Comparison of ENCODE assay signal across 8 mouse cellular contexts in the genomic region with DNA sequence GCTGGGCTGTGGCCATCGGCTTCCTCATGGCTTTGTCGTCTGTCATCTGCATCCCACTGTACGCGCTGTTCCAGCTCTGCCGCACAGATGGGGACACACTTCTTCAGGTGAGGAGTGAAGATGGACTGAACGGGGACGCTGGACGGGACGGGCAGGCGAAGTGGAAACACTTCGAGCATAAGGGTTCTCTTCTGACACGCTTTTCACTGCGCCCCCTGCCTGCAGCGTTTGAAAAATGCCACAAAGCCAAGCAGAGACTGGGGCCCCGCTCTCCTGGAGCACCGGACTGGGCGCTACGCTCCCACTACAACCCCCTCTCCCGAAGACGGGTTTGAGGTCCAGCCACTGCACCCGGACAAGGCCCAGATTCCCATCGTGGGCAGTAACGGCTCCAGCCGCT. TPM values are rescaled to one million over a fixed set of nuclear protein-coding genes. Genes with fewer than 3 reads are reported as not detected.
DNase-seq lines count a peak whose midpoint lies in the region; ATAC-seq and TF ChIP-seq lines count a peak whose summit lies in the region.

No protein-coding gene starts in this region.

- no peak overlapping the region for H3K27ac ChIP-seq in lung, postnatal 0 days (ENCODE audit: low read length)

- no peaks in the 10 kb centered on the region for H3K27me3 ChIP-seq in lung, postnatal 0 days (replicated peaks; ENCODE audit: insufficient read depth, low read length)

- H3K9ac ChIP-seq in lung, postnatal 0 days (replicated peaks; ENCODE audit: low read depth), result no peak overlapping the region

- TF ChIP-seq CTCF in lung, postnatal 0 days (IDR thresholded peaks at IDR 0.05), result peak; percentile 81

- WGBS in lung, postnatal 0 days, result 15% methylated on average over 24 of the region's 24 CpGs

- peak; percentile 54 for DNase-seq in urinary bladder, postnatal 25 days (ENCODE audit: low spot score)
- no peak for DNase-seq in urinary bladder, postnatal 10 days (ENCODE audit: low spot score)
- peak; percentile 57 for DNase-seq in kidney, adult 9 months
- DNase-seq in lung, postnatal 0 days (ENCODE audit: low spot score), result peak; percentile 67
- peak; percentile 47 for DNase-seq in retina, postnatal 7 days (ENCODE audit: low read depth, low spot score)
- DNase-seq in MN1 (ENCODE audit: low spot score), result no peak

- H3K4me2 ChIP-seq in lung, postnatal 0 days (replicated peaks; ENCODE audit: low read depth, low read length), result no peak overlapping the region

- no peaks in the 10 kb centered on the region for H3K36me3 ChIP-seq in lung, postnatal 0 days (ENCODE audit: insufficient read depth, low read length)

- no peak overlapping the region for H3K4me3 ChIP-seq in lung, postnatal 0 days (ENCODE audit: low read depth, low read length)

- peak; percentile 55 for ATAC-seq in common myeloid progenitor, adult 5-6 weeks (replicated peaks; ENCODE audit: low read depth, poor library complexity, severe bottlenecking)
- peak; percentile 52 for ATAC-seq in granulocyte monocyte progenitor cell, adult 5-6 weeks (replicated peaks; ENCODE audit: poor library complexity, severe bottlenecking)
- 0 out of 2 replicates have a peak, but pooled peaks have one; percentile 17 for ATAC-seq in lung, postnatal 0 days

- H3K4me1 ChIP-seq in lung, postnatal 0 days (ENCODE audit: insufficient read depth, low read depth, low read length), result no peaks in the 10 kb centered on the region

- TF ChIP-seq EP300 in lung, postnatal 0 days (IDR thresholded peaks at IDR 0.05), result no peak

- H3K9me3 ChIP-seq in lung, postnatal 0 days (ENCODE audit: low read length), result no peaks in the 10 kb centered on the region

RNA-seq across cellular contexts. Expression of gene Ccdc24, which starts 4.5 kb away (rescaled TPM):
- total RNA-seq in common myeloid progenitor, adult 5-6 weeks (2017), result 0.15 and 0.32 TPM in 2 replicates
- total RNA-seq in granulocyte monocyte progenitor cell, adult 5-6 weeks (2014; fragmentation: Nextera tagmentation), result not detected in 2 replicates
- not detected in 2 replicates for total RNA-seq in granulocyte monocyte progenitor cell, adult 5-6 weeks (2017)
- 4.5 TPM in 2 replicates for polyA plus RNA-seq in lung, postnatal 0 days (2015; fragmentation: Nextera tagmentation; extraction: Ambion mirVana)

RNA-seq across cellular contexts. Expression of gene B4galt2, which starts 15.5 kb away (rescaled TPM):
- 0.34 TPM in 1 of 2 replicates, not detected in the other for total RNA-seq in common myeloid progenitor, adult 5-6 weeks (2017)
- total RNA-seq in granulocyte monocyte progenitor cell, adult 5-6 weeks (2014; fragmentation: Nextera tagmentation), result 0.73 TPM in 1 of 2 replicates, not detected in the other
- total RNA-seq in granulocyte monocyte progenitor cell, adult 5-6 weeks (2017), result 0.04 TPM in 1 of 2 replicates, not detected in the other
- polyA plus RNA-seq in lung, postnatal 0 days (2015; fragmentation: Nextera tagmentation; extraction: Ambion mirVana), result 7.2 and 7.7 TPM in 2 replicates

RNA-seq across cellular contexts. Expression of gene Atp6v0b, which starts 19.3 kb away (rescaled TPM):
- 54.1 and 85.0 TPM in 2 replicates for total RNA-seq in common myeloid progenitor, adult 5-6 weeks (2017)
- 253 and 300 TPM in 2 replicates for total RNA-seq in granulocyte monocyte progenitor cell, adult 5-6 weeks (2014; fragmentation: Nextera tagmentation)
- total RNA-seq in granulocyte monocyte progenitor cell, adult 5-6 weeks (2017), result 97.8 and 111 TPM in 2 replicates
- polyA plus RNA-seq in lung, postnatal 0 days (2015; fragmentation: Nextera tagmentation; extraction: Ambion mirVana), result 346 TPM in 2 replicates

RNA-seq across cellular contexts. Expression of gene Dph2, which starts 24.0 kb away (rescaled TPM):
- 6.6 and 7.0 TPM in 2 replicates for total RNA-seq in common myeloid progenitor, adult 5-6 weeks (2017)
- 13.3 and 15.6 TPM in 2 replicates for total RNA-seq in granulocyte monocyte progenitor cell, adult 5-6 weeks (2014; fragmentation: Nextera tagmentation)
- 8.9 and 9.6 TPM in 2 replicates for total RNA-seq in granulocyte monocyte progenitor cell, adult 5-6 weeks (2017)
- 7.8 and 8.6 TPM in 2 replicates for polyA plus RNA-seq in lung, postnatal 0 days (2015; fragmentation: Nextera tagmentation; extraction: Ambion mirVana)

RNA-seq across cellular contexts. Expression of gene Slc6a9, which starts 33.5 kb away (rescaled TPM):
- total RNA-seq in common myeloid progenitor, adult 5-6 weeks (2017), result 0.68 and 1.9 TPM in 2 replicates
- total RNA-seq in granulocyte monocyte progenitor cell, adult 5-6 weeks (2014; fragmentation: Nextera tagmentation), result not detected in 2 replicates
- not detected in 2 replicates for total RNA-seq in granulocyte monocyte progenitor cell, adult 5-6 weeks (2017)
- 17.3 and 19.1 TPM in 2 replicates for polyA plus RNA-seq in lung, postnatal 0 days (2015; fragmentation: Nextera tagmentation; extraction: Ambion mirVana)

Comparison
In these comparisons a context has a peak if more than half of its experiments do, and no peak if none do; other contexts are left out.
1. DNase-seq: peak in urinary bladder, postnatal 25 days (single experiment), kidney, adult 9 months (single experiment), lung, postnatal 0 days (single experiment) and retina, postnatal 7 days (single experiment); none in urinary bladder, postnatal 10 days (single experiment) and MN1 (single experiment).
2. Peak in every context shown above with its lines, with median percentiles within 50 percentile points of each other: ATAC-seq.